Mouse (Mus musculus) CH12.LX (cell line): ENCODE measurements around the gene Baiap2l2. TPM values are rescaled to one million over a fixed set of nuclear protein-coding genes. Genes with fewer than 3 reads are reported as not detected.

Experiments
- DNase-seq: peaks from one replicate; pipeline ENCODE4 v3.0.0-alpha.2; 2013; ENCODE audit errors: extremely low read depth
- H3K27ac ChIP-seq: 2 replicates; pipeline ENCODE4 v1.5.1; 2012; ENCODE audit warnings: low read depth, mild to moderate bottlenecking, control low read depth, moderate library complexity; ENCODE audit not compliant: insufficient read depth
- H3K27me3 ChIP-seq: replicated peaks from 2 replicates; pipeline ENCODE3; 2012; ENCODE audit warnings: inconsistent platforms
- H3K36me3 ChIP-seq, 2 experiments: replicated peaks in 1 of 2; 2 replicates each; pipeline versions ENCODE3 to v1.6.1; 2012; ENCODE audit warnings: inconsistent platforms in 1 of 2, low read length in 1 of 2, mild to moderate bottlenecking in 1 of 2, mixed read lengths in 1 of 2, moderate library complexity in 1 of 2; ENCODE audit not compliant: control insufficient read depth in 1 of 2, insufficient read depth in 1 of 2
- H3K4me1 ChIP-seq, 2 experiments: 2 replicates each; pipeline ENCODE4 v1.6.1; 2012; ENCODE audit warnings: inconsistent platforms in 1 of 2, moderate library complexity in 1 of 2; ENCODE audit not compliant: insufficient read depth in 2 of 2, control insufficient read depth in 1 of 2
- H3K4me2 ChIP-seq: 2 replicates; pipeline ENCODE4 v1.6.1; 2012; ENCODE audit warnings: low read depth, mild to moderate bottlenecking, control low read depth; ENCODE audit not compliant: poor library complexity, insufficient read depth, severe bottlenecking
- H3K4me3 ChIP-seq, 3 experiments: fragments of 150-350 bp in 1 of 3; sonication (generic) in 1 of 3; replicated peaks in 1 of 3; 2 replicates each; pipeline versions ENCODE3 to v1.5.1; 2011 to 2012; ENCODE audit warnings: low read depth in 2 of 3, low read length in 2 of 3, mild to moderate bottlenecking in 2 of 3, moderate library complexity in 2 of 3, control low read depth in 1 of 3, improper control_type of control experiment in 1 of 3, inconsistent platforms in 1 of 3, mixed read lengths in 1 of 3; ENCODE audit not compliant: poor library complexity in 1 of 3
- H3K79me2 ChIP-seq: replicated peaks from 2 replicates; pipeline ENCODE4 v1.6.1; 2012; ENCODE audit warnings: mild to moderate bottlenecking, moderate library complexity; ENCODE audit not compliant: control insufficient read depth, poor library complexity, insufficient read depth, severe bottlenecking; ENCODE audit errors: extremely low read depth
- H3K9ac ChIP-seq: 2 replicates; pipeline ENCODE4 v1.6.1; 2012; ENCODE audit warnings: low read depth, mild to moderate bottlenecking, control low read depth, moderate library complexity; ENCODE audit not compliant: insufficient read depth
- H3K9me3 ChIP-seq: replicated peaks from 2 replicates; pipeline ENCODE3; 2012; ENCODE audit warnings: low read length, inconsistent platforms, mixed read lengths
- CHD1 ChIP-seq: IDR thresholded peaks from 2 replicates; pipeline ENCODE4 v1.6.1; 2012; ENCODE audit warnings: low read depth, low read length, improper control_type of control experiment, inconsistent platforms
- CHD2 ChIP-seq: IDR thresholded peaks from 2 replicates; pipeline ENCODE4 v1.6.1; 2011; ENCODE audit warnings: low read length, improper control_type of control experiment
- CTCF ChIP-seq, 2 experiments: IDR thresholded peaks in 1 of 2; conservative IDR thresholded peaks in 1 of 2; 2 replicates each; pipeline ENCODE4 v1.5.1; 2011 to 2012; ENCODE audit warnings: low read depth in 2 of 2, low read length in 2 of 2, improper control_type of control experiment in 1 of 2, inconsistent platforms in 1 of 2, mild to moderate bottlenecking in 1 of 2, moderate library complexity in 1 of 2
- E2F4 ChIP-seq: IDR thresholded peaks from 2 replicates; pipeline ENCODE4 v1.6.1; 2011; ENCODE audit warnings: low read depth, low read length, improper control_type of control experiment; ENCODE audit not compliant: insufficient replicate concordance
- ELF1 ChIP-seq: IDR thresholded peaks from 2 replicates; pipeline ENCODE4 v1.6.1; 2014; ENCODE audit warnings: low read depth, mild to moderate bottlenecking, inconsistent platforms, low read length, improper control_type of control experiment
- ETS1 ChIP-seq: conservative IDR thresholded peaks from 2 replicates; pipeline ENCODE4 v1.6.1; 2012; ENCODE audit warnings: low read depth, mild to moderate bottlenecking, inconsistent platforms, low read length, improper control_type of control experiment, moderate library complexity
- HCFC1 ChIP-seq: IDR thresholded peaks from 2 replicates; pipeline ENCODE4 v1.6.1; 2012; ENCODE audit warnings: low read depth, mild to moderate bottlenecking, inconsistent platforms, low read length, improper control_type of control experiment
- JUN ChIP-seq: IDR thresholded peaks from 2 replicates; pipeline ENCODE4 v1.6.1; 2011; ENCODE audit warnings: low read depth, mild to moderate bottlenecking, low read length, improper control_type of control experiment, moderate library complexity; ENCODE audit not compliant: insufficient read depth
- JUND ChIP-seq: conservative IDR thresholded peaks from 2 replicates; pipeline ENCODE4 v1.6.1; 2011; ENCODE audit warnings: low read depth, low read length, improper control_type of control experiment
- KAT2A ChIP-seq: IDR thresholded peaks from 2 replicates; pipeline ENCODE4 v1.6.1; 2012; ENCODE audit warnings: low read length, improper control_type of control experiment, inconsistent platforms; ENCODE audit not compliant: insufficient replicate concordance
- MAFK ChIP-seq: IDR thresholded peaks from 2 replicates; pipeline ENCODE4 v1.6.1; 2011; ENCODE audit warnings: low read length, improper control_type of control experiment; ENCODE audit not compliant: insufficient replicate concordance
- MAX ChIP-seq: IDR thresholded peaks from 2 replicates; pipeline ENCODE4 v1.6.1; 2011; ENCODE audit warnings: low read length, improper control_type of control experiment
- MAZ ChIP-seq: IDR thresholded peaks from 2 replicates; pipeline ENCODE4 v1.6.1; 2012; ENCODE audit warnings: low read depth, mild to moderate bottlenecking, inconsistent platforms, low read length, improper control_type of control experiment, moderate library complexity
- MEF2A ChIP-seq: IDR thresholded peaks from 2 replicates; pipeline ENCODE4 v1.6.1; 2014; ENCODE audit warnings: low read depth, mild to moderate bottlenecking, inconsistent platforms, low read length, improper control_type of control experiment, borderline replicate concordance
- MXI1 ChIP-seq: IDR thresholded peaks from 2 replicates; pipeline ENCODE4 v1.6.1; 2011; ENCODE audit warnings: mild to moderate bottlenecking, low read depth, low read length, improper control_type of control experiment
- MYC ChIP-seq: IDR thresholded peaks from 2 replicates; pipeline ENCODE4 v1.6.1; 2011; ENCODE audit warnings: low read depth, mild to moderate bottlenecking, improper control_type of control experiment, low read length
- NELFE ChIP-seq: IDR thresholded peaks from 2 replicates; pipeline ENCODE4 v1.6.1; 2011; ENCODE audit warnings: low read depth, low read length, improper control_type of control experiment
- NRF1 ChIP-seq: IDR thresholded peaks from 2 replicates; pipeline ENCODE4 v1.6.1; 2014; ENCODE audit warnings: low read depth, mild to moderate bottlenecking, inconsistent platforms, low read length, improper control_type of control experiment, moderate library complexity
- PAX5 ChIP-seq: IDR thresholded peaks from 2 replicates; pipeline ENCODE4 v1.6.1; 2012; ENCODE audit warnings: low read length, inconsistent platforms, mixed read lengths
- RAD21 ChIP-seq: IDR thresholded peaks from 2 replicates; pipeline ENCODE4 v1.6.1; 2011; ENCODE audit warnings: low read depth, mild to moderate bottlenecking, low read length, improper control_type of control experiment, moderate library complexity
- SIN3A ChIP-seq: IDR thresholded peaks from 2 replicates; pipeline ENCODE4 v1.6.1; 2012; ENCODE audit warnings: low read length, improper control_type of control experiment, inconsistent platforms
- TCF12 ChIP-seq: IDR thresholded peaks from 2 replicates; pipeline ENCODE4 v1.6.1; 2014; ENCODE audit warnings: low read depth, mild to moderate bottlenecking, inconsistent platforms, low read length, improper control_type of control experiment
- UBTF ChIP-seq: IDR thresholded peaks from 2 replicates; pipeline ENCODE4 v1.6.1; 2012; ENCODE audit warnings: low read depth, mild to moderate bottlenecking, inconsistent platforms, low read length, improper control_type of control experiment, moderate library complexity
- USF1 ChIP-seq: IDR thresholded peaks from 2 replicates; pipeline ENCODE4 v1.6.1; 2014; ENCODE audit warnings: low read depth, mild to moderate bottlenecking, inconsistent platforms, low read length, improper control_type of control experiment
- USF2 ChIP-seq: conservative IDR thresholded peaks from 2 replicates; pipeline ENCODE4 v1.6.1; 2011; ENCODE audit warnings: low read depth, low read length, improper control_type of control experiment
- ZC3H11A ChIP-seq: IDR thresholded peaks from 2 replicates; pipeline ENCODE4 v1.6.1; 2012; ENCODE audit warnings: low read depth, mild to moderate bottlenecking, inconsistent platforms, low read length, improper control_type of control experiment
- ZKSCAN1 ChIP-seq: IDR thresholded peaks from 2 replicates; pipeline ENCODE4 v1.6.1; 2012; ENCODE audit warnings: low read depth, inconsistent platforms, low read length, improper control_type of control experiment, borderline replicate concordance
- ZMIZ1 ChIP-seq: IDR thresholded peaks from 2 replicates; pipeline ENCODE4 v1.6.1; 2012; ENCODE audit warnings: low read depth, mild to moderate bottlenecking, inconsistent platforms, low read length, improper control_type of control experiment
- ZNF384 ChIP-seq: IDR thresholded peaks from 2 replicates; pipeline ENCODE4 v1.6.1; 2012; ENCODE audit warnings: low read depth, low read length, improper control_type of control experiment, inconsistent platforms
- dilution Hi-C: fragments of 300-500 bp; cut with MboI; formaldehyde crosslinking; loops from 2 replicates; pipeline ENCODE4 v1.14.3; 2020; ENCODE audit warnings: low sequenced_read_pairs; ENCODE audit not compliant: extremely low pct_unique_long_range_greater_than_20kb, extremely low pct_ligation_motif_present
- in situ Hi-C: fragments of 300-500 bp; cut with MboI; formaldehyde crosslinking; loops from 3 replicates; pipeline ENCODE4 v1.14.3; 2019; ENCODE audit warnings: low sequenced_read_pairs, low pct_ligation_motif_present, low pct_unique_long_range_greater_than_20kb, mixed read lengths
- polyA plus RNA-seq: library from polyadenylated mRNA; unstranded; fragments of >175 nt; gene quantifications from 2 replicates; pipeline ENCODE4 v1.2.1, GENCODE M21; 2012; ENCODE audit warnings: low read depth; ENCODE audit not compliant: insufficient read length
- total RNA-seq, 2 experiments: library from RNA; depleted of rRNA; stranded (reverse); fragments of 300-350 nt in 1 of 2; fragments of >200 nt in 1 of 2; gene quantifications; 2 replicates each; pipeline ENCODE4 v1.2.3; 2012 to 2014

The Baiap2l2 gene
- total and polyA plus RNA-seq, 3 experiments, result 0.84 to 1.5 TPM; not detected in 1

DNA sequence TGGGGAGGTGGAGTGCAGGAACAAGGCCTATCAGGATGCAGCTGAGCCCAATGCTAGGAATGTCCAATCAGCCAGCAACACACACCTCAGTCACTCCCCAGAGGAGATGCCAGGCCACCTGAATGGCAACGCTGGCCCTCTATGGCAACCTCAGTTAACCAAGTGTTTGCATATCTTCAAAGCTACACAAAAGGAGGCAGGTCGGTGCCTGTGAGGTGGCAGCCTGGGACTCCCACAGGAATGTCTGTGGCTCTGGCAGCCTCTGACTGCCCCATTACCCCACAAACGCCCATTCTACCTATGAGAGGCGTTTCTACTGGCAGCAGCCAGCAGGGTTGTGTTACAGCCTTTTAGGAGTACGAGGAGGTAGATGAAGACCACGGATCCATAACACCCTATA, 13.2 kb upstream of the Baiap2l2 start:
- Histone ChIP-seq H3K9me3 (no peaks in the 10 kb centered on the region), H3K27me3 (no peaks in the 10 kb centered on the region), H3K4me2 (no peak overlapping the region), H3K9ac (no peak overlapping the region), H3K27ac (no peak overlapping the region), H3K36me3 (peaks cover 66 to 87% of the 10 kb centered on the region in 2 experiments), H3K4me1 (no peaks in the 10 kb centered on the region), H3K4me3 (no peak overlapping the region), H3K79me2 (no peaks in the 10 kb centered on the region)
- in situ Hi-C loops (no loop called here), dilution Hi-C loops (no loop called here)
- TF ChIP-seq MEF2A (no peak), PAX5 (no peak), USF1 (no peak), TCF12 (no peak), ELF1 (no peak), UBTF (no peak), CHD2 (no peak), HCFC1 (no peak), ETS1 (no peak), ZKSCAN1 (no peak), MXI1 (no peak), JUND (no peak), SIN3A (no peak), NELFE (no peak), ZC3H11A (no peak), KAT2A (no peak)
- no peak for DNase-seq

DNA sequence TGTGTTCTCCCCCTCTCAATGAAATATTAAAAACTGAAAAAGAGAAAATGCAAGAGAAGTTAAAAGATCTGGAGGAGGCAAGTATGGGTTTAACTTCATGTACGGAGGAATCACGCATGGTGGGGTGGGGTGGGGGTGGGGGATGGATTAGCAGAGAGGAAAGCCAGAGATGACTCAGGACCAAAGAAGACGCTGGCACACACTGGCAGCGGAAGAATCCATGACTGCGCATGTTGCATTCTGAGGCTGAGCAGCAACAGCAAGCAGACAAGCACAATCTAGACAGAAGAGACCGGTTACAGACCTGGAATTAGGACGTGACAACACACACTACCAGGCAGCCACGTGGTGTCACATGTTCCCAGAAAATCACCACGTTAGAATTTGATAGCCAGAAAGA, 7.4 kb upstream of the Baiap2l2 start:
- in situ Hi-C loops, result no loop called here
- dilution Hi-C loops, result no loop called here
- TF ChIP-seq ZKSCAN1 (no peak), ETS1 (no peak), E2F4 (no peak), MAFK (no peak), CHD1 (no peak), USF1 (no peak), MYC (no peak), SIN3A (no peak), NRF1 (no peak), RAD21 (no peak), ZMIZ1 (no peak), JUN (no peak), MXI1 (no peak), MAX (no peak), MAZ (no peak), USF2 (no peak), CTCF (conservative IDR thresholded peaks at IDR 0.05 in 1 of 2, IDR thresholded peaks at IDR 0.05 in 1 of 2; ENCODE audit: low read depth in 2 of 2, low read length in 2 of 2) (no peak), ELF1 (no peak), ZNF384 (no peak)

More for the DNA sequence above, 7.4 kb upstream of the Baiap2l2 start:
- no peak overlapping the region for H3K9ac ChIP-seq
- H3K4me2 ChIP-seq, result no peak overlapping the region
- no peaks in the 10 kb centered on the region for H3K79me2 ChIP-seq
- no peaks in the 10 kb centered on the region for H3K9me3 ChIP-seq
- H3K27me3 ChIP-seq, result no peaks in the 10 kb centered on the region
- H3K4me1 ChIP-seq, result no peaks in the 10 kb centered on the region
- peaks cover 43 to 83% of the 10 kb centered on the region in 2 experiments for H3K36me3 ChIP-seq
- no peak overlapping the region for H3K27ac ChIP-seq
- no peak overlapping the region for H3K4me3 ChIP-seq
- DNase-seq, result no peak
